ENCODE assay signal across 11 mouse cellular contexts in the genomic region with DNA sequence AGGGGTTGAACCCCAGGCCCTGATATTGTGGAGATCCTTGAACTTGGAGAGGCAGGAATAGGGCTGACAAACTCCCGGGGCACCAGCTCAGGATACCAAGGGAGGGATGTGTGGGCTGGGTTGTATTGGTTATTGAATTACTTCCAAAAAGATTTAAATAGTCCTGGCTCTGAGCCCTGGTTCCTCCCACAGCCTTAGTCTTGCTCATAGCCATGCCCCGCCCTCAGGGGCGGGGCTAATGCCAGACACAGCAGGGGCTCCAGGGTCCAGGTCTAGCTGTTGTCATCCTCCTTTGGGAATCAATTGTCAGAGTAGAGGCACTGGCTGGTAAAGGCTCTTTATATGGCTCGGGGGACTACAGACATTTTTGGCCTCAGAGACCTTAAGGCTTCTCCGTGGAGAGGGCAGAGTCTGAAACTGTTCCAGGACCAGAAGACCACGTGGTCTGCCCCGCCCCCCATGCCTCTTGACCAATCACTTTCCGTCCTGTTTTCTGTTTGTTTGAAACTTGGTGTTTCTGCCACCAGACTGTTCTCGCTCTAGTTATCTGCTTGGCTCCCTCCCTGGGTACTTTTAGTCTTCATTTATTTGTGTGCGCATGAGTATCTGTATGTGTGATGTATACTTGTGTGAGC. TPM values are rescaled to one million over a fixed set of nuclear protein-coding genes. Genes with fewer than 3 reads are reported as not detected.
DNase-seq lines count a peak whose midpoint lies in the region; ATAC-seq lines count a peak whose summit lies in the region.
"Had no signal": no experiment of that assay in that cellular context is flagged by ENCODE, and none has a peak within 500 bp of the region (broad histone marks: within the 10 kb centered on the region; RNA-seq: fewer than 3 reads in every experiment).

No protein-coding gene starts in this region.

- peak; percentile 50 for DNase-seq in layer of hippocampus, adult 11-12 months (ENCODE audit: low spot score)
- DNase-seq in layer of hippocampus, postnatal 25 days (ENCODE audit: extremely low spot score in 1 of 2, low spot score in 1 of 2): no peak
- peak; percentile 35 for DNase-seq in ES-CJ7 (ENCODE audit: low read depth, low spot score)
- DNase-seq in kidney, postnatal 4 days: peak; percentile 45 to 69
- DNase-seq in embryo, embryonic 9.5 days (ENCODE audit: extremely low spot score): no peak
- no peak for DNase-seq in spleen, postnatal 36 days (ENCODE audit: low spot score in 2 of 2)
- DNase-seq in adrenal gland, postnatal 4 days (ENCODE audit: low spot score in 2 of 2): no peak
- DNase-seq: liver had no signal

- H3K4me1 ChIP-seq in embryonic facial prominence, embryonic 15.5 days: peaks cover 9% of the 10 kb centered on the region

- H3K36me3 ChIP-seq in embryonic facial prominence, embryonic 15.5 days: no peaks in the 10 kb centered on the region

- 28% methylated on average over 10 of the region's 10 CpGs for WGBS in embryonic facial prominence, embryonic 15.5 days

- ATAC-seq in embryonic facial prominence, embryonic 15.5 days (ENCODE audit: insufficient number of reproducible peaks, low FRiP score, low TSS enrichment, low read depth): peak; percentile 45; the same call in 1 of the 2 replicates
- ATAC-seq: Patski had no signal

- no peak overlapping the region for H3K27ac ChIP-seq in embryonic facial prominence, embryonic 15.5 days (replicated peaks)

- H3K9me3 ChIP-seq in embryonic facial prominence, embryonic 15.5 days (replicated peaks): no peaks in the 10 kb centered on the region

- H3K9ac ChIP-seq in embryonic facial prominence, embryonic 15.5 days: no peak overlapping the region

- H3K27me3 ChIP-seq in embryonic facial prominence, embryonic 15.5 days: peaks cover 45% of the 10 kb centered on the region

- no peak overlapping the region for H3K4me3 ChIP-seq in embryonic facial prominence, embryonic 15.5 days (replicated peaks)

- no peak overlapping the region for H3K4me2 ChIP-seq in embryonic facial prominence, embryonic 15.5 days (replicated peaks)

RNA-seq across cellular contexts. Expression of a gene that starts 30.8 kb away (rescaled TPM):
- not detected for total RNA-seq in layer of hippocampus, postnatal 25 days (2021)
- polyA plus RNA-seq in embryonic facial prominence, embryonic 15.5 days (2015; fragmentation: Nextera tagmentation; extraction: Ambion mirVana): not detected in 2 replicates
- not detected for total RNA-seq in adrenal gland, postnatal 4 days (2021)
- polyA plus RNA-seq: heart, embryonic 16.5 days; Patski had no signal

Comparison
In these comparisons a context has a peak if more than half of its experiments do, and no peak if none do; other contexts are left out.
1. DNase-seq: peak in layer of hippocampus, adult 11-12 months (single experiment), ES-CJ7 (single experiment) and kidney, postnatal 4 days (2 of 2); none in layer of hippocampus, postnatal 25 days (0 of 2), embryo, embryonic 9.5 days (single experiment), spleen, postnatal 36 days (0 of 2) and adrenal gland, postnatal 4 days (0 of 2).